Mouse (Mus musculus) monocyte, adult 5-6 weeks (primary cell): ENCODE measurements around the gene Emp2. TPM values are rescaled to one million over a fixed set of nuclear protein-coding genes. Genes with fewer than 3 reads are reported as not detected.

Experiments used
- ATAC-seq: fragments of 153-309, 156-312 bp; replicated peaks from 2 replicates; pipeline ENCODE4 v1.8.0; 2017; ENCODE audit warnings: mild to moderate bottlenecking; ENCODE audit not compliant: low TSS enrichment, insufficient number of reproducible peaks, severe bottlenecking, poor library complexity, low FRiP score
- total RNA-seq: library from RNA; stranded (forward); fragments of 200-1000, 200-491, 200-594 nt; gene quantifications from 3 replicates; pipeline ENCODE4 v1.2.3, GENCODE M21; 2017

Emp2 gene
- total RNA-seq, result not detected in 3 replicates

GRCm38 (mm10) chr16:10313646-10314088 is at the start of gene Emp2:
Gene Emp2 (minus strand): TSS chr16:10313968.
- no peak for ATAC-seq

- ATAC-seq, result no peak
Observed at GRCm38 (mm10) chr16:10363061-10363460, 49.3 kb upstream of the Emp2 start.

GRCm38 (mm10) chr16:10359241-10359640 is 45.5 kb upstream of the Emp2 start:
- ATAC-seq, result no peak

GRCm38 (mm10) chr16:10358010-10358934 is 44.5 kb upstream of the Emp2 start:
- no peak for ATAC-seq

GRCm38 (mm10) chr16:10355004-10355403 is 41.2 kb upstream of the Emp2 start:
- no peak for ATAC-seq

GRCm38 (mm10) chr16:10351050-10351636 is 37.4 kb upstream of the Emp2 start:
- ATAC-seq, result no peak

GRCm38 (mm10) chr16:10349876-10350275 is 36.1 kb upstream of the Emp2 start:
- ATAC-seq, result no peak

GRCm38 (mm10) chr16:10349436-10349835 is 35.7 kb upstream of the Emp2 start:
- ATAC-seq, result no peak

- ATAC-seq, result no peak
Observed at GRCm38 (mm10) chr16:10347551-10347950, 33.8 kb upstream of the Emp2 start.

- ATAC-seq, result no peak
Observed at GRCm38 (mm10) chr16:10341110-10341509, 27.3 kb upstream of the Emp2 start.

GRCm38 (mm10) chr16:10339930-10340329 is 26.2 kb upstream of the Emp2 start:
- ATAC-seq, result no peak

GRCm38 (mm10) chr16:10338601-10339000 is 24.8 kb upstream of the Emp2 start:
- ATAC-seq, result no peak

- no peak for ATAC-seq
Observed at GRCm38 (mm10) chr16:10337422-10338197, 23.8 kb upstream of the Emp2 start.

- no peak for ATAC-seq
Observed at GRCm38 (mm10) chr16:10336454-10337421, 23.0 kb upstream of the Emp2 start.

GRCm38 (mm10) chr16:10335953-10336352 is 22.2 kb upstream of the Emp2 start:
- no peak for ATAC-seq

GRCm38 (mm10) chr16:10332732-10333131 is 19.0 kb upstream of the Emp2 start:
- ATAC-seq, result no peak

- ATAC-seq, result no peak
Observed at GRCm38 (mm10) chr16:10330586-10331495, 17.1 kb upstream of the Emp2 start.
